Mouse (Mus musculus) subcutaneous adipose tissue, adult 2 months (tissue): ENCODE measurements around the gene Olfr996. TPM values are rescaled to one million over a fixed set of nuclear protein-coding genes. Genes with fewer than 3 reads are reported as not detected.

Source experiments
- polyA plus RNA-seq: library from polyadenylated mRNA; depleted of rRNA; stranded (reverse); fragments of >200 nt; gene quantifications from 2 replicates; pipeline ENCODE4 v1.2.3, GENCODE M21; 2012; ENCODE audit warnings: low replicate concordance; rRNA removed

Olfr996 gene
- not detected in 2 replicates for polyA plus RNA-seq

GRCm38 (mm10) chr2:85578915-85579314 is at the start of gene Olfr996:
Gene Olfr996, plus strand, starts transcription at chr2:85579215.

DNA sequence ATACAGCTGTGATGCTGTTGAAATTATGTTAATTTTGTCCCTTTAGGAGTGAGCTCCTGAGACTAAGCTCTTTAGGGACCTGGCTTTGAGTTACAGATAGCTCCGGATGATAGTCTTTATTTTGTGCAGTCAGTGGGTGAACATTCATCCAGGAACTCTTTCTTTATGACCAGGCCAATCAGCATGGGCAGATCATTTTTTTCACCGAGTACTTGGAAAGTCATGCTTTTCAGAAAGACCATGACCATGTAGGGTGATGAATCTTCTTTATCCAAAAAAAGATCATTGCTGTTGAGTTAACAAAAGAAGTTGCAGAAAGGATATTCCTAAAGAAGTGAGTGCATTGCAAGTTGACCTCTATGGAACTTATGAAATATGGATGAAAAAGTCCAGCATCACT is 9.6 kb downstream of the Olfr996 start, which contains the start of gene Olfr998:
Gene Olfr998 (plus strand): TSS at position 301 of the 400 bp plus-strand sequence.

GRCm38 (mm10) chr2:85611803-85612202 is 32.8 kb downstream of the Olfr996 start, which contains the start of gene Olfr1000:
Gene Olfr1000, minus strand, starts transcription at chr2:85611903.

Other genes with a start within 250 kb of the Olfr996 start
- not detected in 2 replicates for gene Olfr987, start 239.9 kb upstream of the Olfr996 start, polyA plus RNA-seq
- not detected in 2 replicates for gene Olfr988, start 216.0 kb upstream of the Olfr996 start, polyA plus RNA-seq
- gene Olfr992, start 169.7 kb upstream of the Olfr996 start, polyA plus RNA-seq: not detected in 2 replicates
- gene Olfr993, start 164.3 kb upstream of the Olfr996 start, polyA plus RNA-seq: not detected in 2 replicates
- gene Olfr994, start 142.8 kb upstream of the Olfr996 start, polyA plus RNA-seq: not detected in 2 replicates
- gene Olfr995, start 135.6 kb upstream of the Olfr996 start, polyA plus RNA-seq: not detected in 2 replicates
- 18.3 TPM in 1 of 2 replicates, not detected in the other for gene 4833423E24Rik, start 60.2 kb upstream of the Olfr996 start, polyA plus RNA-seq
- gene Olfr998, start 9.7 kb downstream of the Olfr996 start, polyA plus RNA-seq: not detected in 2 replicates
- gene Olfr1000, start 32.7 kb downstream of the Olfr996 start, polyA plus RNA-seq: not detected in 2 replicates
- gene Olfr1002, start 71.5 kb downstream of the Olfr996 start, polyA plus RNA-seq: not detected in 2 replicates
- gene Olfr154, start 85.2 kb downstream of the Olfr996 start, polyA plus RNA-seq: not detected in 2 replicates
- gene Olfr1006, start 99.6 kb downstream of the Olfr996 start, polyA plus RNA-seq: not detected in 2 replicates
- not detected in 2 replicates for gene Olfr1008, start 110.2 kb downstream of the Olfr996 start, polyA plus RNA-seq
- gene Olfr1009, start 136.2 kb downstream of the Olfr996 start, polyA plus RNA-seq: not detected in 2 replicates
- not detected in 2 replicates for gene Olfr1012, start 183.6 kb downstream of the Olfr996 start, polyA plus RNA-seq
- gene Olfr1013, start 187.9 kb downstream of the Olfr996 start, polyA plus RNA-seq: not detected in 2 replicates
- gene Olfr1014, start 193.5 kb downstream of the Olfr996 start, polyA plus RNA-seq: not detected in 2 replicates
- not detected in 2 replicates for gene Olfr1015, start 202.8 kb downstream of the Olfr996 start, polyA plus RNA-seq
- gene Olfr1016, start 223.3 kb downstream of the Olfr996 start, polyA plus RNA-seq: not detected in 2 replicates
- not detected in 2 replicates for gene Olfr1018, start 239.3 kb downstream of the Olfr996 start, polyA plus RNA-seq